Mouse (Mus musculus) heart, adult 18-20 months (tissue): ENCODE data around the gene Omt2b. TPM values are rescaled to one million over a fixed set of nuclear protein-coding genes. Genes with fewer than 3 reads are reported as not detected.
A peak's percentile ranks its signal among the peaks of the same experiment; 100 is the strongest.
"Not testable (repeated sequence)": the region's sequence is repeated elsewhere in the genome, so short reads cannot be mapped to it uniquely, and the experiment has no call there.

Experiments used
- DNase-seq, 2 experiments: peaks; one replicate each; pipeline ENCODE4 v3.0.0; 2021 to 2022; ENCODE audit warnings: mixed read lengths in 1 of 2
- total RNA-seq, 2 experiments: library from RNA; stranded (reverse); gene quantifications; 2 replicates each; pipeline ENCODE4 v1.2.3; 2021

Gene Omt2b
- total RNA-seq, 2 experiments from 2014 or later: not detected

DNA sequence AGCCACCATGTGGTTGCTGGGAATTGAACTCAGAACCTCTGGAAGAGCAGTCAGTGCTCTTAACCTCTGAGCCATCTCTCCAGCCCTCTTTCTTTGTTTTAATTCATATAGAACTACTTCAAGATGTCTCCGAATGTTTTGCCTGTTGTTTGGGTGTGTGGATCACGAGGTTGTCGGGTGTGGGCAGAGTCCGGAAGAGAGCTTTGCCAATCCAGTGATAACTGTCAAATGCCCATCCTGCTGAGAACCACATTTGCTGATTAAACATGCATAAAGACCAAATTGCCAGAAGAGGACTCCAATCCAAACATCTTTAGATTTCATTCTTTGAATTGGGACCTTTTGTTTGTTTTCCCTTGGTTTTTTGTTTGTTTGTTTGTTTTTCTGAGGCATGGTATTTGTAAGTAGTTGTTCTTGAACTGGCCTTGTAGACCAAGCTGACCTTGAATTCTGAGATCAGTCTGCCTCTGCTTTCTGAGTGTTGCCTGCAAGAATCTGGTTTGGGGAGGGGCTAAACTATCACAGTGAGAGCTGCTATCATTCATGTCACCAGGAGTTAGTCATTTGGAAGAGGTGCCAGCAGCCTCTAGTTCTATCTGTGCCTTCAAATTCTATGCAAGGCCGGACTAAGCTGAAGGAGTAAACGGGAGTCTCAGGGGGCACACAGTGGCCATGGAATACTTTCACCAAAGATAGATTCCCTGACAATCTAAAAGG lies 24.3 kb downstream of the Omt2b start:
- no peak for DNase-seq

DNA sequence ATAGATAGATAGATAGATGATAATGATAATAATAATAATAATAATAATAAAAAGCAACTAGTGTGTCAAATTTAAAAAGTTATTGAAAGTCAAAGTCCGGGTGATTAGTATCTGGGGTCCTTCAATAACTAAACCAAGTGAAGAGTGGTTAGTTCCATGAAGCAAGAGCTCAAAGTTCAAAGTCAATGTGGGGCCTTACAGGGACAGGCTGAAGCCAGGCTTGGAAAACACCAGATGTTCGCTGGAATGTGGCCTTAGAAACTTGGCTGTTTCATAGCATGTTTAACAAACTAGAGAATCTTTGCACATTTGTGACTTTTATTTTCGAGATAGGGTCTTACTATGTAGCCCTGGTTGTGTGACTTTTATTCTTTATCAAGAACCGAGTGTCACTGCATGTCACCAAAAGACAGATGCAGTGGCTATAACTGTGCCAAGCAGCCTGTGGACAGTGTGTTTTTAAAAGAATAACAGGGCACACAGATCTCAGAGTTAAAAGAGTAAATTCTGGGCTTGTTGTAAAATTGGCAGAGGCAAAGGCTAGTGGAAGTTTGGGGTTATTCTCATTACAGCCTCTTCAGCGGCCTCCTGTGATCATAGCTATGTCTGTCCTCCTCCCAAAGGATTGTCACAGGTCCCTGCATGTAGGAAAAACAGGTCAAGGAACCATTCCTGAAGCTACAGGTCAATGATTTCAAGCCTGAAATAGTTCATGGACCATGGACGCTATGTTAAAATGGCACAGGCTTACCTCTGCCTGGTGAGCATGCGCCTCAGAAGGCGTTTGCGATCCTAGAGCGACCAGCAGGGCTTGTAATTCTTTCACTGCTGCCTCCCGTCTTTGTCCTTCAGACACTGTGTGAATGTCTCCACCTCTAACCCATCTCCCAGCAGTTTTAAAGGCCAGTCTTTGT lies 27.5 kb downstream of the Omt2b start:
- peak in 1 of 2 experiments; percentile 15 for DNase-seq

DNA sequence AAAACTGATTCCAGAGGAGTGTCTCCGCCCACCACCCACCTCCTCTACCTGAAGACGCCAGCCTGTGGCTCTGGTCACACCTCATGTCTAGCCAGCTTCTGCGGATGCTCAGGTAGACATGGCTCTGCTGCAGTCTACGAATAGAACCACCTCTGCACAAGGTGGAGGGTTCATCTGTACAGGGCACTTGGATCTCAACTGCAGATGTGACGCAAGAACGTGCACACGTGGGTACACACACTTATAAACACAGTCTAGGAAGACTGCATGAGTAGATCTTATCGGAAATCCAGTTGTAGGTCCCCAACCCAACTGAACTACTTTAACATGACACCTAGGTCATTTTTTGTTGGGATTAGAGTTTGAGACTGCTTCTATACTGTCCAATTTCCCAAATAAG lies 28.2 kb downstream of the Omt2b start, which contains the start of gene Gsta2:
TSS of gene Gsta2 (minus strand) at position 178 of the 400 bp plus-strand sequence.
- no peak for DNase-seq

DNA sequence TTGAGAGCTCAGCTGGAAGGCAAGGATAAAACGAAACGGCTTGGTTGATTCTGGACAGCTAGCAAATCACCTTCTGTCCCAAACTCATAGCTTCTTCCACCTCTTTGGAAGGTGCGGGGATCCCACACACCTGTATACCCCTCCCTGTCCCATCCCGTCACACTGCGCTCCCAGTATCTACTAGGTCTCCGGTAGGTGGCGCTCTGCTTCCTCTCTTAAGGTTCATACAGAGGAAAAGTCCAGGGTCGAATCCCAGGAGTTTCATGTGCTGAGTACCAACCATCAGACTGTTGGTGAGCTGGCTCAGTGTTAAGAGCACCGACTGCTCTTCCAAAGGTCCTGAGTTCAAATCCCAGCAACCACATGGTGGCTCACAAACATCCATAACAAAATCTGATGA lies 30.7 kb downstream of the Omt2b start:
- DNase-seq: peak; percentile 38 to 79

DNA sequence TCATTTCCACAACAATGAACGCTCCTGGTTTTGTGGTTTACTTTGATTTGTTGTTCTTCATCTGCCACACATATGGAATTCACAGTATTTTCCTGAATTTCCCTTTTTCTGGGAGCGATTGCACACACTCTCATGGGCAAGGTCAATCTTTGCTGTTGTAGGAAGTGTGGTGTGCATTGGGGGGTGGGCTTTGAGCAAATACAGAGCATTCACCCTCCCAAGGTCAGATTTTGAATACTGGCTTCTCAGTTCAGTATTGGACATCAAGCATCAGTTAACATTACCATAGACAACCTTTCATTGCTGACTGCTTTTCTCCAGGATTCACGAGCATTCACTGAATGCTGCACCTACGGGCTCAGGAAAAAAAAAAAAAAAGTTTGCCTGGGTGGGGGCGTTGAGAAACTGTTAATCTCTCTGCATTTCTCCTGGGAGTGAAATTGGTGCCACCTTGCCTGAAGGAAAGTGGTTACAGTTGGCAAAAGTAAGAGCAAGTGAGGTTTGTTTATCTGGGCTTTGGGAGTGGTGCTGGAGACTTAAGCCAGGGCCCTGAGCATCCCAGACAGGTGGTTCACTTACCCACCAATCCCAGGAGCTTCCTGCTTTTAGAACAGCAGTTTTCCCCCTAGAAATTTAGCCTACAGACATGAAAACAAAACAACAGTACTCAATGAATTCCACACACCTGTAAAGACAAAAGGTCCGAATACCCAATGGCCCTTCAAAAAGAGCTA lies 32.5 kb downstream of the Omt2b start:
- DNase-seq: no peak

DNA sequence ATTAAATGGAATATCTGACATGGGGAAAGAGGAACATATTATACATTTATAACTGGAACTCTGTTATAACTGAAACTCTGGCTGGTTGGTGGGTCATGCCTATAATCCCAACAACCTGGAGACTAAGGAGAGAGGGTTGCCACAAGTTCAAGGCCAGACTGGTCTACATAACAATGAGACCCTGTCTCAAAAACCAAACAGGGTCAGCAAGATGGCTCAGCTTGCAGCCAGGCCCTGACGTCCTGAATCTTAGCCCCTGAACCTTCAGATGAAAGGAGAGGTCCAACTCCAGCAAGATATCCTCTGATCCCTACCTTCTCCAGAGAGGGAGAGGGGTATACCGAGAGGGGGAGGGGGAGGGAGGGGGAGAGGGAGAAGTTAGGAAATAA lies 33.1 kb downstream of the Omt2b start:
- DNase-seq: no peak

DNA sequence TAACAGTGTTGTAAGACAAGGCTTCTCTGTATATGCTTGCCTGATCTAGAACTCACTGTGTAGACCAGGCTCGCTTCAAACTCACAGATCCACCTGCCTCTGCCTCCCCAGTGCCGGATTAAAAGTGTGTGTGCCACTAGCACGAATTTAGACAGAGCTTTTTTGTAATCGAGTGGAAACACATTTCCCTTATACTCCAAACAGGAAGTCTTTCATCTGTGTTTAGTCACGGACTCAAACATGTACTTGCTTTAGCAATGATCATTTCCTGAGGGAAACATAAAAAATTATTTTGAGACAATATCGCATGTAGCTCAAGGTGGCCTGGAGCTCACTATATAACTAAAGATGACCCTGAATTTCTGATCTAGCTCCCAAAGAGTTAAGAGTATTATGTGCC lies 36.0 kb downstream of the Omt2b start:
- DNase-seq: no peak

DNA sequence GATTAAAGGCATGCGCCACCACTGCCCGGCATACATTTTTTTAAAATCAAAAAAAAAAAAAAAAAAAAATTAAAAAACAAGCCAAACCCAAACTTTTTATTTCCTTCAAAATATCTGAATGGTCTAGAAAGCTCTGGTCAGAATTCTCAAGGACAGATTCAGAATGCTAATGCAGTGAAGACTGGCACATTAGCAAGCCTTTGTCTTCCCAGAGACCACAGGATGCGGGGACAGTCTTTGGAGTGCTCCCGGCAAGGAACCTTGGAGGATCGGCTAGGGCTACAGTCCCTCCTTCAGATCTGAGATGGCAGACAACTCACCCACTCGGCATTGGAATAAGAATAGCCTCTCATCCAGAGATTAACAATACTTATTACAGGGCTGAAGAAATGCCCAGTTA lies 37.3 kb downstream of the Omt2b start:
- DNase-seq: no peak

DNA sequence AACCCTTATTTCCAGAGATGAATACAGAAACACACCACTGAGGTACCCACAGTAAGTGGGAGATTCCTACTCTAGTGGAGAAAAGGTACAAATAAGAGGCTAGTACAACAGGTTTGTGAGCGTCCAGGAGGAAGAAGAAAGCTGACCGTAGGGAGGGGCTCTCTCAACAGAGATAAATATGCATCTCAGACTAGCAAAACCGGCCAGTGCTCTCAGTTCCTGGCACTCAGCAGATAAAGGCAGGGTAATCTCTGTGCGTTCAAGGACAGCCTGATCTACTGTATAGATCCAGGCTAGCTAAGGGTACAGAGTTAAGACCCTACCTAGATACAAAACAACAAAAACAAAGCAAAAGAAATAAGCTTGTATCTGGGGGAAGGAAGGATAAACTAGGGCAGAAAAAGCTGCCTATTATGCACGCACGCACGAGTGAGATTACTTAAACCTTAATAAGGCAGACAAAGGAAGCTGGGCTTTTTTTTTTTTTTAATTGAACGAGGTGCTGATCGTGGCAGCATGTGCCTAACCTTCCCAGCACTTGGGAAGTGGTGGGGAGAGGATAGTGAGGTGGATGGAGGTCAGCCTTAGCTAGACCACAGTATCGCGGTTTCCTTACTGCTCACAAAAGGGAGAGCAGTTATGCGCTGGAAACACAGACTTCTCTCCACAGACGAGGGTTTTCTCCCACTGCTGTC lies 38.6 kb downstream of the Omt2b start:
- DNase-seq: no peak

DNA sequence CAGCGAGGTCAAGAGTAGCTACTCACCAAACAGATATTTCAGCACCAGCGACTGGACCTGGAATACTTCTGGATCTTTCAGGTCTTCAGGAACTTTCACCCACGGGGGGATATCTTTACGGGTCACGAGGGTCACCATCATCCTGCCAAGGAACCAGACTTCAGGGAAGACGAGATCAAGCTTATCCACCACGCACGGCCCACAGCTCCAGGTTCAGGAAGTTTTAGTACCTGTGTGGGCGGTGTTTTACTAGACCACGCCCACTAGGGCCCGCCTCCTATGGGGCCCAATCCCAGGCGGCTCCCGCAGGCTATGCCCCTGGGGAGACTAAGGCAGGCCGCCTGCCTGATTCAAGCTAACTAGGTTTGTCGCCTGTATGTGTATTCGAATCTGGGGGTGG lies 40.6 kb downstream of the Omt2b start, which contains the start of gene Dppa5a:
TSS of gene Dppa5a (minus strand) at position 219 of the 400 bp plus-strand sequence.
- not testable (repeated sequence) for DNase-seq

DNA sequence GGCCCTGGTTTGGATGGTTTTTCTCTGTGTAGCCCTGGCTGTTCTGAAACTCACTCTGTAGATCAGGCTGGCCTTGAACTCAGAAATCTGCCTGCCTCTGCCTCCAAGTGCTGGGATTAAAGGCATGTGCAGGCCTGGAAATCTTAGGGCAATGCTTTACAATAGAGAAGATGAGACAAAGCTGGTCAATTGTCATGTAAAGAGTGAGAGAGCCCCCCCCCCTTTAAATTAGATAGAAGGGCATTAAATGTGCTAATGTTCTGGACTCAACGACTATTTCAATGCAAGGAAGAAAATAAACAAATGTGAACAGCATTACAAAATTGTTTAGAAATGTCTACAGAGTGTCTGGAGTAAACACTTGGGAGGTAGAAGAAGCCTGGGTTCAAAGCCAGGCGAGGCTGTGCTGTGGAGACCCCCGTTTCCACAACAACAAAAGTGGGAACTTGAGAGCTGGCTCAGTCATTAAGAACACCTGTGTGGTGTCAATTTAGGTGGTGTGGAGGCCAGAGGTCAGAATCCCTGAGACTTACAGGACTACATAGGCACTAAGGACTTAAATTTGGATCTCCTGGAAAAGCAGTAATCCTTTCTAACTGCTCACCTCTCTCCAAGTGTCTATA lies 41.4 kb downstream of the Omt2b start:
- DNase-seq: no peak

DNA sequence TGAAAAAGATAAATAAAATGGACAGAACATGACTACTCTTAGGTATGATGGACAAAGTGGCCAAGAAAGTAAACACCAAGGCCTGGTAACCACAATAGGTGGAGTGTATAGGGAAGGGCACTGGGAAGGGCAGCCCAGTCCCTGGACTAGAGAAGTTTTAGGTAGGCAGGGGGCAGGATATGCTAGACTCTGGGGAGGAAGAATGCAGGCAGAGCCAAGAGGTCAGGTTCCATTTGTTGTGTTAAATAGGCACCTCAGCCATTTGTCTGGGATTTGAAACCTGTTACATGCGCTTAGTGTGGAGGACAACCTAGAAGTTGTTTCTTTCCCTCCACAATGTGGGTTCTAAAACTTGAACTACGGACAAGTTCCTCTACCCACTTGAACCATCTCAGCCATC lies 42.0 kb downstream of the Omt2b start:
- no peak for DNase-seq

DNA sequence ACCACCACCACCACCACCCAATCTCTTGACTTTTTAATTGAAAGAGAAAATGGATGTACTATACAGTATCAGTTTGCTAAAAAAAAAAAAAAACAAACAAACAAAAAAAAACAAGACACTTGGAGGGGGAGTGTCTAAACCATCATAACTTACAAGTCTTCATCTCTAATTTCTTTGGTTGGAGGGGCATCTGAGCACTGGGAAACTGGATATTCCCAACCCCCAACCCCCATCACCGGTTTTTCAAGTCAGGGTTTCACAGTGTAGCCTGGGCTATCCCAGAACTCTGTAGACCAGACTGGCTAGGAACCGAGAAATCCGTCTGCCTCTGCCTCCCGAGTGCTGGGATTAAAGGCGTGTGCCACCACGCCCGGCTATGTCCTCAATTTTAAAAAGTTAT lies 42.4 kb downstream of the Omt2b start:
- no peak for DNase-seq

DNA sequence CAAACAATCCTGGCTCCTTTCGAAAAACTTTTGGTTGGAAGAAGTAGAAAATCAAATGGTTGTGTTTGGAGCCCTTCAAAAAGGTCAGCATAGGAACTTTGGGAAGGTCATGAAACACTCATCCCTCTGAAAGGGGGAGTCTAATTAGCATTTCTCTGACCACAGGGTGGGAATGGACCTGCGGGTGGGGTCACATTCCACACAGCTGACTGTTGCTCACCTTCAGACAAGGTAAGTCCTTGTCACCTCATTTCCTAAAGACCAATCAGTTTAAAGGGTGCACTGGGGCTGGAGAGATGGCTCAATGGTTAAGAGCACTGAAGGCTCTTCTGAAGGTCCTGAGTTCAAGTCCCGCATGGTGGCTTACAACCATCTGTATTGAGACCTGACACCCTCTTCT lies 44.1 kb downstream of the Omt2b start:
- no peak for DNase-seq

DNA sequence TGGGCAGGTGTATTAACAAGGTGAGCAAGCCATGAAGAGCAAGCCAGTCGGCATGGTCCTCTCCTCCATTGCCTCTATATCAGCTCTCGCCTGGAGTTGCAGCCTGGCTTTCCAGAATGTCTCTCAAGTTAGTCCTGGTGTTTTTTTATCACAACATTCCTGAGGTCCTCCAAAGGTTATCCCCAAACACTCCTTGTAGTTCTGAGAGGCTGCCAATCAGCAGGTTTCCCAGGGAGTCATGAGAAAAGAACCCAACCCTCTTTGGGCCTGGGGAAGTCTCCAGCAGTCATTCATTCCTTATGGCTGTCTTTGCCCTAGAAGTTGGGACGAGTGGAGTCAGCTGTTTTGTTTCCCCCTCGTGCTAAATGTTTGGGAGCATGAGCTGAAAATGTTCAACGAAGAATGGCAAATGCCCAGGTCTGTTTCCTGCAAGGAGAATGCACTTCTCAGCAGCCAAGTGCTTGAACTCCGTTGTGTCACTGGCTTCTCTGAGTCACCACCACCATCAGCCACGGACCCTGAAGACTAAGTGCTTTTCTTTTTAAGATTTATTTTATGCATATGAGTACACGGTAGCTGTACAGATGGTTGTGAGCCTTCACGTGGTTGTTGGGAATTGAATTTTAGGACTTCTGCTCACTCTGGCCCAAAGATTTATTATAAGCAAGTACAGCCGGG lies 45.6 kb downstream of the Omt2b start:
- DNase-seq: no peak

DNA sequence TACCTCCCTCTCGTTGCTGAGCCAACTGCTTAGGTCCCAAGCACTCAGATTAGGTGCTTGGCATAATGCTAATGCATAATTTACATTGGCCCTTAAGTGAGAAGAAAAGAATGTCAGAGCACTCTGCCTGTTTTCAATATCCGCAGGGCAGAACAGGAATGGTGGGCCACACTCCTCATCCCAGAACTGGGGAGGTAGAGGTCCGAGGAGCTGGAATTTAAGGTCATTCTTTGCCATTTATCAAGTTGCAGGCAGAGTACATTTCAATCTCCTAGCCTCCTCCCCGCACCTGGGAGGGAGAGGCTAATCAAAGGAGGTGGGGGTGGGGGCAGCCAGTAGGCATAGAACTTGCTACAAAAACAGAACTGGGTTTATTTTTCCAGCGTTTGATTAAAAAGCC lies 47.0 kb downstream of the Omt2b start:
- DNase-seq: no peak

DNA sequence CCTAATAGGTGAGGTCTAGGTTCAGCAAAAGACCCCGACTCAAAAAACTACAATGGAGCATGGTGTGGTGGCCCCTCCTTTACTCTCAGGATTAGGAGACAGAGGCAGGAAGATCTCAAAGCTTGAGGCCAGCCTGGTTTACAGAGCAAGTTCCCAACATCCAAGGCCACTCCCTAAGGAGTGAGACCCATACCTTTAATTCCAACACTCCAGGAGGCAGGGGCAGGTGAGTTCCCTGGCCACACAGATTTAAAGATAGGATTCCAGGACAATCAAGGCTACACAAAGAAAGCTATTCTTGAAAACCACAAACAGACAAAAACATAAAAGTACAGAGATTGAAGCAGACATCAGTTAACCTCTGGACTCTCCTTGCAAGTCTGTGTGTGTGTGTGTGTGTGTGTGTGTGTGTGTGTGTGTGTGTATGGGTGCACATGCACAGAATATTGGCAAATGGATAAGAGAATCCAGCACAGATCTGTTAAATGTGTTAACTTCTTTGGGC lies 47.5 kb downstream of the Omt2b start:
- DNase-seq: no peak

DNA sequence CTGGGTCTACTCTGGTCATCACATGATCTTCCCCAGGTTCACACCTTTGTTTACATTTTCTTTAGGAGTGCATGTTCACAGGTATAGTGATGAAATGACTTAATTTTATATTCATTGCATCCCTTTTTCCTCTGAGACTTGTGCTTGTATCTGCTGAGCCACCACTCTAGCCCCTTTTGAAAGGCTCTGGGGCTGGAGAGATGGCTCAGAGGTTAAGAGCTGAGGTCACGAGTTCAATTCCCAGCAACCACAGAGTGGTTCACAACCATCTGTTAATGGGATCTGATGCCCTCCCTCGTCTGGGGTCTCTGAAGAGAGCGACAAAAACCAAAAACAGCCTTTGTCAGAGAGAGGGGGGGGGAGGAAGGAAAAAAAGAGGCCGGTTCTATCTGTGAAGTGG lies 48.1 kb downstream of the Omt2b start:
- no peak for DNase-seq

DNA sequence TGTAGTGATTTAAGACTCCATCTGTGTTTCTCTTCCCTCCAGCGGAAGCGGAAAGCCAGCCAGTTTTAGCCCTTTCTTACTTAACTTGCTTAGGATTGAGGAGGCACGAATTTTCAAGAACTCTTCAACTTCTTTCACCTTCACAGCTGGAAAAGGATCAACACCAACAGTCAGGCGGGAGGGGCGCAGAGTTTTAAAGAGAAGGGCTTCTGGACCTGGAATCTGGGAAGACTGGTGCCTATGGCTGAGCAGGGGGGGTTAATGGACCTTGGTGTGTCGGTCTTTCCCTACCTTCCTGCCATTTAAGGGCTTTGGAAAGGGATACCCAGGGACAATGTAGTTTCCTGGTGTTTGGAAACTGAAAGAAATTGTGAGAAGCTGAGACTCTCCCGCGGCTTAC lies 50.2 kb downstream of the Omt2b start:
- no peak for DNase-seq

DNA sequence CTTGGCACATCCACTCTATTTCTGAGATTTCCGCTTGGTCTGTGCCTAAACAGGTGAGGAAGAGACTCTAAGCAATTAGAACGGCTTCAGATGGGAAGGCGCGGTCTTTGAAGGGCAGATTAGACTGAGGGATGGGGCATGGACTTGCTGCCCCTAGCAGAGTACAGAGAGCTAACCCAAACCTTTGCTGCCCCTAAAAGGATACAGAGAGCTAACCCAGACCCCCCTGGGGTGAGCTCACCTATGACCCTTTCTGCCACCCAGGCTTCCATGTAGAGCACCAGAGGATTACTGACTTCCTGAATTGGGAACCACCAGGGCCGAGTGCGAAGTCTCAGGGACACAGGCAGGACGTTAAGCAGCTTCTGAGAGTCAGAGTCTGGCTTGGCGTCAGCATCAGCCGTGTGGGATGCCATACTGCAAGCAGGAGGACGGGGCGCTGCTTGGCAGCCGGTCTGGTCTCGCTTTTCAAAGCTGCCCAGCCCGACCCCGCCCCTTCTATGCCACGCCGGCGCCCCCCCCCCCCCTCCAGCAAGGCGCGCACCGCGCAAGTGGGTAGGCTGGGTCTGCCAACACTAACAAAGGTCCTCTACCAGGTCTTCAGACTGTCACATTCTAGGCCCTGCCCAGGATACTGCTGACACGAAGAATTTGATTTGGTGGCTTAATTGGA lies 50.9 kb downstream of the Omt2b start, which contains the start of gene Ooep:
TSS of gene Ooep (minus strand) at position 613 of the 673 bp plus-strand sequence.
- DNase-seq: no peak
